Mouse (Mus musculus) right cerebral cortex, adult 2 months (tissue): ENCODE data around the gene Ncam1.
A peak's percentile ranks its signal among the peaks of the same experiment; 100 is the strongest.

Experiments used
- DNase-seq, 2 experiments: peaks; one replicate each; pipeline ENCODE4 v3.0.0; 2021 to 2022; ENCODE audit warnings: low spot score in 2 of 2

Ncam1 gene

GRCm38 (mm10) chr9:49675696-49676465 is 122.8 kb downstream of the Ncam1 start:
- DNase-seq: no peak

DNA sequence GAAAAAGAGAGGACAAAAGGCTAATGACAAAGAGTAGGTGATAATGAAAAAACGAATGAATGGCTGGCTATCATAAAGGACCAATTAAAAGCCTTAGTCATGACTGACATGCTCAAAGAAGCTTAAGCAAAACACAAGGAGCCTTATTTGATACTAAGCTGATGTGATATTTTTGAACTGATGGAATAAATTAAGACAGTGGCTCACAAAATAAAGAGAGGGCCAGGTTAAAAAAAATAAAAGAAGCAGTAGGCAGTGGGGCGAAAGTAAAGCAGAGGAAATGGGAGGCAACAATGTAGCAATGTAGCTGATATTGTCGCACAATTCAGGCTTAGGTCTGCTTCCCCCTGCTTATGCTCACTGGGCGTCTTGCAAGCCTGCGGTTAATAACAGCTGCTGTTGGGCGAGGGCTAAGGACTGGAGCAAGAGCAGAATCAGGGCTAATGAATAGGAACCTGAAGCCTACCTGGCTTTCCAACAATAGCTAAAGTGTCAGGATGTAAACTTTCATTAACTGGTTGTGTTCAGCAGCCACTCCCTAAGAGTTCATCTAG is 126.0 kb downstream of the Ncam1 start:
- no peak for DNase-seq

- DNase-seq: no peak
Observed at GRCm38 (mm10) chr9:49667066-49667465, 131.7 kb downstream of the Ncam1 start.

GRCm38 (mm10) chr9:49665361-49665760 is 133.4 kb downstream of the Ncam1 start:
- no peak for DNase-seq

DNA sequence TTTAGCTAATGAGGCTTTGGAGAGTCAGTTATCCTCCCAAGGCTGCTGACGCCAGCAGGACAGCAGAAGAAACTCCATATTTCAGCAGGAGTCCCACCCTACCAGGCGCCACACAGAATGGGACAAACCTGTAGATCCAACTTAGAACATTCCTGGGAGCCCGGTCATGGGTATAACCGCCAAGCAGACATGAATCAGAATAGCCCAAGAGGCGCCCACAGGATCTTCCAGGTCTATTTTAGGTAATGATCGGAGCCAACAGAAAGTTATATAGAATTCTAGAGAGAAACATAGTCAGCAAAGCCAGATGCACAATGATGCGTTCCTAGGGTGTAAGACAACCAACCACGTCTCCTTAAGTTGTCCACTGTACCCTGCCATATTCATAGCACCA is 134.8 kb downstream of the Ncam1 start:
- DNase-seq: no peak

- no peak for DNase-seq
Observed at GRCm38 (mm10) chr9:49662958-49663926, 135.5 kb downstream of the Ncam1 start.

DNA sequence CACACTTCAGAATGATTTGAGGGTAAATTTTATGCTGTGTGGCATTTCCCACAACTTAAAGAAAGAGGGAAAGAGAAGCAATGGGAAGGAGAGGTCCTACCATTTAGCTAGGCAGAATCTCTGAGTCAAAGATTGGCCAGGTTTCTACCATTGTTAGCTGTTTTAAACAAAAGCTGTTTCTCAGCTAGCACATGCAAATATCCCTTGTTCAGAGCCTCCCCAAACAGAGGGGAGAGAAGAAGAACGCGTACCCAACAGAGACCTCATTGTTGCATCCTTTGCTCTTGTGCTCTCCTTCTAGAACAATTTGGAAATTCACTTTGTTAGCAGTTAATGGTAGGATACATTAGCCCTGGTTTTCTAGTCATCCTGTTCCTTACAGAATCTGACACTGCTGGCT is 137.2 kb downstream of the Ncam1 start:
- no peak for DNase-seq

GRCm38 (mm10) chr9:49658381-49658856 is 140.3 kb downstream of the Ncam1 start:
- DNase-seq: peak; percentile 41 to 43

- no peak for DNase-seq
Observed at GRCm38 (mm10) chr9:49654470-49654869, 144.3 kb downstream of the Ncam1 start.

GRCm38 (mm10) chr9:49653478-49654245 is 145.1 kb downstream of the Ncam1 start:
- no peak for DNase-seq

GRCm38 (mm10) chr9:49644296-49644695 is 154.4 kb downstream of the Ncam1 start:
- DNase-seq: no peak

DNA sequence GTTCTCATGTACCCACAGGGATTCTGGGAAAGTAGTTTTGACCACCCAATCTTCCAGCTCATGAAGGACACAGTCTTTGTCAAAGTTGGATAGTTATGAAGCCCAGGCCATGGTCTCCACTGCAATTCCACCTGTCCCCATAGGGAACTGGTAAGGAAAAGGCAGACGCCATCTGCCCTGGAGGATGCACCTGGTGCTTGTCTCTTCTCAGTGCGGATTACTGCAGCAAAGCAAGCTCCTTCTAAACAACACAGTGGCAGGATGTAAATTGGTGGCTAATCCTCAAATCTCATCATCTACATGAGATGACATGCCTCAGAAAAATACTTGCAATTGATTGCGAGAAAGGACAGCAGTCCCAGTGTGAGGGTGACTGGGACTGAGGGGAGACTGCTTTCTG is 158.0 kb downstream of the Ncam1 start:
- DNase-seq: no peak

- DNase-seq: no peak
Observed at GRCm38 (mm10) chr9:49640142-49640541, 158.6 kb downstream of the Ncam1 start.

GRCm38 (mm10) chr9:49637955-49638354 is 160.8 kb downstream of the Ncam1 start:
- no peak for DNase-seq

GRCm38 (mm10) chr9:49635668-49636326 is 162.9 kb downstream of the Ncam1 start:
- DNase-seq: no peak

DNA sequence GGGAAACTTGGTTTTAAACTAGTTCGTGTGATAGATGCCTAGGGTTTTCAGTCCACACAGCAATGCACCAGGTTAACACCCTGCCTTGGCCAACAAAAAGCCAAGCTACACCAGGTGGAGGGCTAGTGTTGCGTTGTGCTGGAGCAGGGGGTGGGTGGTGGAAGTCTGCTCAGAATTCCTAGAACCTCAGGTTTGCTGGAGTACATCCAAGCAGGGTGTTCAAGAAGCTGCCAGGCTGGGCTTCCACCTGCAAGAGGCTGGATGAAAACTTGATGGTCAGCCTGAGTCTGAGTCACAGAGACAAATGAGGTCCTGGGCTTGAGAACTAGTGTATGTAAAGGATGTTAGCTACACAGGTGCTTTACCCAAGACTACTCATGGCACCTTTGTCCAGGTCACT is 166.1 kb downstream of the Ncam1 start:
- no peak for DNase-seq

GRCm38 (mm10) chr9:49630336-49630735 is 168.4 kb downstream of the Ncam1 start:
- no peak for DNase-seq

DNA sequence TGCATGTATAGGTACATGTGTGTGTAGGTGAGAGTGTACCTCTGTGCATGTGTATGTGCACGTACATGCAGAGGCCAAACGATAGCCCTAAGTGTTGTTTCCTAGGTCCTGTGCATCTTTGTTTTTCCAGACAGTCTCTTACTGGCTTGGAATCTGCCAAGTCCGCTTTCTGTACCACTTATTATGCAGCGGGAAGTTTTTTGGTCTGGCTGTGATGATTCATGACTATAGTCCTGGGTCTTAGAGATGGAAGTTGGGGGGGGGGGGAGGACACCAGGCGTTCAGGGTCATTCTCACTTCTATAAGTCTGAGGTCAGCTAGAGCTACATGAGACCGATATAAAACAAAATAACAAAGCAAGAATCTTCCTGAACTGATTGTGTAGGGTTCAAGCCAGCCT is 173.8 kb downstream of the Ncam1 start:
- no peak for DNase-seq

GRCm38 (mm10) chr9:49623934-49624505 is 174.7 kb downstream of the Ncam1 start:
- no peak for DNase-seq

GRCm38 (mm10) chr9:49622928-49623676 is 175.6 kb downstream of the Ncam1 start:
- DNase-seq: no peak
